Mouse (Mus musculus) cortical plate, adult 2 months (tissue): ENCODE measurements around the gene Tnrc6b.

Experiments
- CTCF ChIP-seq: fragments of 200-500 bp; IDR thresholded peaks from 2 replicates; pipeline ENCODE4 v1.5.1; 2011; ENCODE audit warnings: mild to moderate bottlenecking, control low read depth, low read length; ENCODE audit not compliant: insufficient read depth; ENCODE audit errors: extremely low read depth
- POLR2A ChIP-seq: fragments of 200-500 bp; IDR thresholded peaks from 2 replicates; pipeline ENCODE4 v1.6.1; 2011; ENCODE audit warnings: mild to moderate bottlenecking, low read length, control low read depth; ENCODE audit not compliant: insufficient read depth; ENCODE audit errors: extremely low read depth

DNA sequence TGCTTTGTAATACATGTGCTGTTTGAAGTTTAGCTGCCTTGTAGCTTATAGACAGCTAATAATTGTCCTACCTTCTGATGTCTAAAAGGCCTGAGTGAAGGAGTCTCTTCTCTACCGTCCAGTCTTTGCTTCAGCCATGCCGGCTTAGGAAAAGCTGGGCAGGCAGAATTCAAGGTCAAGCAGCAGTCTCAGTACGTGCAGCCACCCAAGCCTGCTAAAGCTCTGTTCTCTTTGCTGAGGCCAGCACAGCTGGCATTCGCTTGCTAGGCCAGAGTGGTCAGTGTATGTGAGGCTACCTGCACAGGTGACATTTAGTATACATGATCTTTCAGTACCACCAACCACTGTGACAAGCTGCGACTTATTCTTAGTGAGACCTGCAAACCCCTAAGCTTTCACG is 42.2 kb downstream of the Tnrc6b start:
- no peak for TF ChIP-seq POLR2A
- no peak for TF ChIP-seq CTCF
